Mouse (Mus musculus) hindbrain, embryonic 15.5 days (tissue): ENCODE data around the gene Hcls1. TPM values are rescaled to one million over a fixed set of nuclear protein-coding genes. Genes with fewer than 3 reads are reported as not detected.

ENCODE experiments used
- ATAC-seq: fragments of 200-750 bp; cut with Nextera tagmentation; 2 replicates; pipeline ENCODE4 v1.8.0; 2017; ENCODE audit warnings: low read depth, moderate number of reproducible peaks, moderate TSS enrichment; ENCODE audit not compliant: low FRiP score
- H3K27ac ChIP-seq: fragments of 300-500 bp; sonication (generic); replicated peaks from 2 replicates; pipeline ENCODE4 v1.5.1; 2015; ENCODE audit warnings: mild to moderate bottlenecking, inconsistent platforms
- H3K27me3 ChIP-seq: fragments of 300-500 bp; sonication (generic); 2 replicates; pipeline ENCODE4 v1.6.1; 2015; ENCODE audit warnings: control low read depth, inconsistent platforms
- H3K36me3 ChIP-seq: fragments of 300-500 bp; sonication (generic); 2 replicates; pipeline ENCODE4 v1.6.1; 2015; ENCODE audit warnings: control low read depth, inconsistent platforms
- H3K4me1 ChIP-seq: fragments of 300-500 bp; sonication (generic); replicated peaks from 2 replicates; pipeline ENCODE4 v1.6.1; 2015; ENCODE audit warnings: control low read depth, inconsistent platforms
- H3K4me2 ChIP-seq: fragments of 300-500 bp; sonication (generic); 2 replicates; pipeline ENCODE4 v1.6.1; 2015; ENCODE audit warnings: moderate library complexity, mild to moderate bottlenecking, inconsistent platforms
- H3K4me3 ChIP-seq: fragments of 300-500 bp; sonication (generic); 2 replicates; pipeline ENCODE4 v1.5.1; 2015; ENCODE audit warnings: mild to moderate bottlenecking, inconsistent platforms
- H3K9ac ChIP-seq: fragments of 300-500 bp; sonication (generic); 2 replicates; pipeline ENCODE4 v1.6.1; 2015; ENCODE audit warnings: inconsistent platforms
- H3K9me3 ChIP-seq: fragments of 300-500 bp; sonication (generic); 2 replicates; pipeline ENCODE4 v1.6.1; 2016; ENCODE audit warnings: control low read depth, inconsistent platforms
- WGBS: fragments of 180-500 bp; shearing (Covaris S2); methylation state at CpG from one replicate; pipeline ENCODE4 v1.1.7; 2015; 5-methylcytosine and 5-hydroxymethylcytosine counted together
- polyA plus RNA-seq: library from polyadenylated mRNA; unstranded; fragments of >200 nt; fragmentation: Nextera tagmentation; extraction: Ambion mirVana; gene quantifications from 2 replicates; pipeline ENCODE4 v1.2.1, GENCODE M21; 2015

Gene Hcls1
- polyA plus RNA-seq, 1 experiment from 2014 or later, result 2.1 TPM

DNA sequence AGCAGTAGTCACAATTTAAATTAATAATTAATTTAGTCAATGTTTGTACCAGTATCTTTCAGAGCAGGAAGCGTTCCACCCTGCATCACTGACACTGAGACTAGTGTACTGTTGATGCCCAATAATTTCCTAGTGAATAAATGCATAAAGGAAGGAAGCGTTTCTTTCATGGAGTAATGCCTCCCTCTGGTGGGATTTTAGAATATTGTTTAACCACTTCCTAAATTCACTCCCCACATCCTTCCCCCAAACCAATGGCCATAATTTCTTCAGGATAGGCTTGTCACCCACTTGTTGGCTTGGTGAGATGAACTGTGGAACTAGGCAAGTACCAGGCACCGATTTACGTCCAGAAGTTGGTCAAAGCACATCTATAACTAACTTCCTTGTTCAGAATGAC, 75.6 kb downstream of the Hcls1 start:
- Histone ChIP-seq H3K9ac (no peak overlapping the region), H3K27ac (no peak overlapping the region), H3K27me3 (no peaks in the 10 kb centered on the region), H3K4me3 (no peak overlapping the region), H3K4me2 (no peak overlapping the region; the same call in 1 of the 2 replicates), H3K4me1 (peaks cover 17% of the 10 kb centered on the region), H3K9me3 (no peaks in the 10 kb centered on the region), H3K36me3 (no peaks in the 10 kb centered on the region)
- ATAC-seq, result peak; percentile 54
- 56% methylated on average over 4 of the region's 4 CpGs for WGBS

DNA sequence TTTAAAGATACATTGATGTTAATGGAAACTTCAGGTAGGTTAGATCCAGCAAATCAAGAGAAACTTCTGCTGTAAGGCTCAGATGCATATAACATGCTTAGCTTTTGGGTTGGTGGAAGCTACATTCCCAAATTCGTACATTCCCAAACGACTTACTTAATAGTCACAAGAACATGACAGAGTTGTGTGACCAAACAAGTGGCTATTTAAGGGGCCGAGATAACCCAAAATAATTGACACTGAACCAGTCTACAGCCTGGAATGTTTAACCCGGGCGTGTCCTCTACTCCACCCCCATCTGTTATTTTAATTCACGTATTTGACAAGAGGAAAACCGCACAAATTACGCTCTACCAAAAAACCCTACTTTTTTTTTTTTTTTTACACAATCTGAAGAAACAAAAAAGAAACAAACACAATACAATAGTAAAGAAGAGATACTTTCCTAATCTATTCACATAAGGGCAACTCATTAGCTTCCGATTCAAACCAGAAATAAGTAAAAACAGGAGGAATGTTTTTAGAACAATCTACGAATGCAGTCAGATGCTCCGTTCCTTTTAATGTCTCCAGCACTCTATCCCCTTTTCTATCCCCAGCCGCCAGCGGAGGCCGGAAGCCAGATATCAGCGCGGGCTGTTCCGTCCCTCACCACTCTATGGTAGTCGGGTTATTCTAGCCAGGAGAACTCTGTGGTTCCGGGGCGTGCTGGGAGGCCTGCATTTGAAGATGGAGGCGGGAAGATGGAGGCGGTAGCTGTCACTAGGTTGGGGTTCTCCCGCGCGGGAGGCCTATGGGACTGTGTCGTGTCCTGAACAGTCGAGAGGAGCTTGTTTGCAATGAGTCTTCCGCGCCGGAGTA, 76.5 kb downstream of the Hcls1 start, which contains the start of gene Polq:
TSS of gene Polq (plus strand) at position 726 of the 861 bp plus-strand sequence.
- H3K9me3 ChIP-seq, result no peaks in the 10 kb centered on the region
- ATAC-seq, result peak; percentile 98
- H3K27ac ChIP-seq, result no peak within 1 kb of the TSS
- peak within 1 kb of the TSS; percentile 87 for H3K4me3 ChIP-seq
- H3K9ac ChIP-seq, result peak within 1 kb of the TSS; percentile 54
- no peaks in the 10 kb centered on the region for H3K36me3 ChIP-seq
- H3K4me1 ChIP-seq, result peaks cover 17% of the 10 kb centered on the region
- 8% methylated on average over 27 of the region's 30 CpGs for WGBS
- H3K27me3 ChIP-seq, result no peaks in the 10 kb centered on the region
- H3K4me2 ChIP-seq, result peak within 1 kb of the TSS; percentile 98

DNA sequence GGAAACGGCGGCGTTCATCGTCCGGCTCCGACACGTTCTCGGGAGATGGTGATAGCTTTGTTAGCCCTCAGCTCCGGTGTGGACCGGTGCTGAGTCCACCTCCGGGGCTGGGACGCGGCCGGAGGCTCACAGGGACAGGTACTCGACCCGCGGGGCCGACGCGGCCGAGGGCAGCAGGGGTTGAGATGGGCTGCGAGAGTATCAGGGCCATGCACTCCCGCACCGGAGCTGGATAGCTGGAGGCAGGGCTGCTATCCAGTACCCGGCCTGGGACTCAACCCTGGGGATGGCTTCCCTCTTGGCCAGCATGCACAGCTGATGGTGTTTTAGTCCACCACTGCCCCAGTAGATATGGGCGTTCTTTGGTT, 77.1 kb downstream of the Hcls1 start:
- WGBS, result under 1% methylated on average over 26 of the region's 26 CpGs
- peak; percentile 74 for ATAC-seq
- Histone ChIP-seq H3K4me1 (peaks cover 17% of the 10 kb centered on the region), H3K9me3 (no peaks in the 10 kb centered on the region), H3K36me3 (no peaks in the 10 kb centered on the region), H3K27me3 (no peaks in the 10 kb centered on the region), H3K9ac (peak overlapping the region; percentile 54), H3K4me3 (peak overlapping the region; percentile 87), H3K4me2 (peak overlapping the region; percentile 98), H3K27ac (no peak overlapping the region)

- H3K27ac ChIP-seq, result no peak overlapping the region
- peak overlapping the region; percentile 54 for H3K9ac ChIP-seq
- peak overlapping the region; percentile 98 for H3K4me2 ChIP-seq
- ATAC-seq, result no peak
- WGBS, result 60% methylated on average over 5 of the region's 5 CpGs
- peak overlapping the region; percentile 87 for H3K4me3 ChIP-seq
- H3K27me3 ChIP-seq, result no peaks in the 10 kb centered on the region
- H3K36me3 ChIP-seq, result no peaks in the 10 kb centered on the region
- peaks cover 17% of the 10 kb centered on the region for H3K4me1 ChIP-seq
- no peaks in the 10 kb centered on the region for H3K9me3 ChIP-seq
Observed at GRCm38 (mm10) chr16:37012336-37012735, 77.6 kb downstream of the Hcls1 start.

Other genes with a start within 250 kb of the Hcls1 start
- 0.38 and 0.43 TPM in 2 replicates for gene Ildr1, start 241.0 kb upstream of the Hcls1 start, polyA plus RNA-seq
- gene Slc15a2, start 150.0 kb upstream of the Hcls1 start, polyA plus RNA-seq, result 12.7 and 16.2 TPM in 2 replicates
- gene Iqcb1, start 106.6 kb upstream of the Hcls1 start, polyA plus RNA-seq, result 53.2 and 56.8 TPM in 2 replicates
- gene Eaf2, start 60.0 kb upstream of the Hcls1 start, polyA plus RNA-seq, result 0.52 and 0.54 TPM in 2 replicates
- 83.2 and 83.7 TPM in 2 replicates for gene Golgb1, start 59.8 kb upstream of the Hcls1 start, polyA plus RNA-seq
- 0.04 TPM in 1 of 2 replicates, not detected in the other for gene Fbxo40, start 55.5 kb downstream of the Hcls1 start, polyA plus RNA-seq
- gene Polq, start 76.8 kb downstream of the Hcls1 start, polyA plus RNA-seq, result 2.4 and 3.5 TPM in 2 replicates